Comparison of ENCODE assay signal across 16 mouse cellular contexts in genomic region chr11:3344916-3345315, GRCm38 (mm10).
"Had no signal": no experiment of that assay in that cellular context is flagged by ENCODE, and none has a peak within 500 bp of the region (broad histone marks: within the 10 kb centered on the region; RNA-seq: fewer than 3 reads in every experiment).

No protein-coding gene starts in this region.

- H3K9ac ChIP-seq: limb, embryonic 12.5 days; liver, embryonic 13.5 days; liver, postnatal 0 days; lung, embryonic 15.5 days; midbrain, embryonic 12.5 days; neural tube, embryonic 15.5 days; stomach, embryonic 15.5 days had no signal

- H3K4me3 ChIP-seq: limb, embryonic 12.5 days; liver, embryonic 13.5 days; lung, embryonic 15.5 days; megakaryocyte, embryonic 14.5 days; midbrain, embryonic 12.5 days; neural tube, embryonic 15.5 days; stomach, embryonic 15.5 days had no signal

- DNase-seq: kidney, adult 2 months; kidney, postnatal 25 days; layer of hippocampus, adult 9-11 months; layer of hippocampus, postnatal 36 days; liver; liver, embryonic 13.5 days; liver, postnatal 0 days; lung, postnatal 14 days; right cerebral cortex, adult 18-20 months had no signal

- H3K27me3 ChIP-seq: limb, embryonic 12.5 days; liver, embryonic 13.5 days; lung, embryonic 15.5 days; megakaryocyte, embryonic 14.5 days; midbrain, embryonic 12.5 days; neural tube, embryonic 15.5 days; stomach, embryonic 15.5 days had no signal

- ATAC-seq: liver, postnatal 0 days had no signal

- H3K27ac ChIP-seq: limb, embryonic 12.5 days; liver, embryonic 13.5 days; lung, embryonic 15.5 days; macrophage; midbrain, embryonic 12.5 days; neural tube, embryonic 15.5 days; stomach, embryonic 15.5 days had no signal
